Mouse (Mus musculus) ovary, postnatal 10 days (tissue): ENCODE measurements at regions not wholly inside any gene's neighbourhood (a gene's known extent, or its start where the extent isn't known, plus 50 kb on each side); places are given as distances from the start of the nearest gene placed in this dataset.

Experiments used
- DNase-seq: peaks from one replicate; pipeline ENCODE4 v3.0.0; 2022; ENCODE audit warnings: low spot score

DNA sequence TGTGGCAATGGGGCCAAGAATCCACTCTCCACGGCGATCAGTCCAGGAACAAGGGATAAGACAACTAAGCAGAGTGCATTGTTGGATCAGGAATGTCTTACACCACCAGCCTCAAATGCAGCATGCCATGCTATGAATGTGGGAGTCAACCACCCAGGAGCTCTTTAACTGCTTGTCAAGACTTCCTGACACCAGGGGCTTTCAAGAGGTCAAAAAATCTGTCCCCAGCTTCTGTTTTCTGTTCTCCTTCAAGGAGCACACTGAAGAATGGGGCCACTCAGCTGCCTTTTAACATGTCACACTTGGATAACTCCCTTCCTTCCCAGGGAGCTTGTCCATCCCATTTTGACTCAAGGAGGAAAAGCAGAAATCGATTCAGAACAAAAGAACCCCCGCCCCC, 642.8 kb downstream of the Nedd1 start:
- DNase-seq, result no peak

DNA sequence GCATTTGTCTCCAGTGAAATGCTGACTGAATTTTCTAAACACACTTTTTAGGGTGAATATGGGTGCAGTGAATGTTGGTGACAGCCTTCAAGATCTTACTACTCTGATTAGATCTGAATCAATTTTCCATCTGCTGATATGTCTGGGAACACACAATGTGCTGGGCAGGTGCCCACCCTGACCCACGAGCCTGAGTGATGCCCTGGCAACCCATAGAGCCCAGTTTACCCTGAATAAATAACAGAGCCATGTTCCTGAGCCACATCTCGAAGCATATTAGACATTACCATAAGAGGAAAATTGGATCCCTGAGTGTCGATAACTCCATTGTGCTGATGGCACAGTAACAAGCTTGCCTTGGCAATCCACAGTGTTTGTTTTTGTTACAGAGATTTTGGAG, 644.9 kb downstream of the Nedd1 start:
- no peak for DNase-seq

DNA sequence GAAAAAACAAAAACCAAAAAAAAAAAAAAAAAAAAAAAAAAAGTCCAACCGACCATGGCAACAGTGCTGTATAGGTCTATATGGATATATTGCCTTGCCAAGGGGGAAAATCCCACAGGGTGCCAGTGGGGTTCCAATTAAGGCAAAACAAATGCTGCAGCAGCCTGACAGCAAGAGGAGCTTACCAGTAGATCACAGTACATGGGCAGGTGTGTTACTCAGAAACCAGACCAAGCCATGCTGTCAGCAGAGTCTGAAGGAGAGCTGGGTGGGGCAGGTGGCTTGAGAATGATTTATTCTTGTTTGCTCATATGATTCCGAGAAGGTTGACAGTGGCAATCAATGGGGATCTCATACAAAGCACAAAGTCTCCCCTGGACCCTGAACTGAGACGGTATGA, 645.5 kb downstream of the Nedd1 start:
- DNase-seq, result no peak

DNA sequence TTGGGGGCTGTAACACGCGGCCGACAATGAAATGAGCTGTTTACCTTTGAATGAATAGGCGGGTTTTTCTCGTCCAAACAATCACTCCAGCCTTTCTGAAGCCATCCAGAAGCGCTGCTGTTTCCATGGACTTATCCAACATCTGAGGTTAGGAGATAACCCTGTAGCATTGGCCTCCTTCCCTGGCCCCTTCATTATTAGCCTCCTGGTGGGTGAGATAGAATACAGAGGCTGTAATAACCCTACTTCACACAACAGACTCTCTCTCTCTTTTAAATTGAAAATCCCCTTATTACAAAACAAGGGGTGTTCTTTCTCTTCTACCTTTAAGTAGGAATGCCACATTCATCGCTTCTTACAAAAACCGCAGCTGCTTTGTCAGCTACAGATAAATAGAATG, 646.8 kb downstream of the Nedd1 start:
- no peak for DNase-seq

DNA sequence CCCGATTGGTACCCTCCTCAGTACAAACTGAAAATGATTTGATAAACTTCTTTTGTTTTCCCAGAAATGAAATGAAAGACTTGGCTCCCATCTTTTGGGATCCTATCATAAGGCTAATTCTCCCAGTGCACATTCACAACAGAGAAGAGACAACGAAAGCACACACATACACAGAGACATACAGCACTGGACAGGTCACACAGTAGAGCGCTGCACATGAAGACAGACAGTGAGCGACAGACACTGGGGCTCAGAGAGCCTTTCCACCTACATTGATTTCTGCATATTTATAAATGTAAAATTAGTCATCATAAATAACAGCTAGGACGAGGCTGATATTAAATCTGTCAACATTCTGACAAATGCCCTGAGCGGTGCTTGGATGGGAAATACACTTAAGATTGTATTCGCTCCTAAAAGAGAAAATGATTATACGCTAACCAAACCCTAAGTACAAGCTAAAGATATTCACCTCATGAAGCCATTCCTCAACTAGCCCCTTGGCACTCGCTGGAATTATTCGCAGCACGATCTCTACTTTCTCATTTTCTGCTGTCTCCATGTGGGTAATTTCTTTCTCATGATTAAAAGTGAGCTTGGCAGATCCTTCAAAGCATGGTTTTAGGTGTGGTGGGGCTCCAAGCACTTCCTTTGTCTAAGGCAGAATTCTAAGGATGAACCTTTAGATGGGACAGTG, 647.4 kb downstream of the Nedd1 start:
- DNase-seq, result no peak

DNA sequence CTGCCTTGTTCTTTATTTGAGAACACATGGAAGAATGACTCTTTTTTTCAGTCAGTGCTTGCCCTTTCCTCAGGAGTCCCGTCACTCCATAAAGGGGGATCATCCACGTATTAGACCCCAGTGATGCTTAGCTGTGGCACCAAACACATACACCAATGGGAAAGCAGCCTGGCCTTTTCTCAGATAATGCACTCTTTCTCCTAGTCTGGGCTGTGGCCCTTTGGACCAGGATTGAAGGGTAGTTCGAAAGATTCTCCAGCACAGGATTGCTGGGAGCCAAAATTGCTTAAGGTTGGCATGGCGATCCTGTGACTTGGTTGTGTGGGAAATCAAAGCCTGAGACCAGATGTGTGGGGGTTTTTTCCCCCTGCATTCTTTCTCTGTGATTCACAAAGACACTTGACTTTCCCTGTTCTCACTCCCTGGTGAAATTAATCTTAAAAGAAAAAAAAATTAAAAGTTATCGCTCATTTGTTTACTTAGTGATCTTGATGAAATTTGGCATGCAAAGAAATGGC, 648.3 kb downstream of the Nedd1 start:
- DNase-seq, result no peak

DNA sequence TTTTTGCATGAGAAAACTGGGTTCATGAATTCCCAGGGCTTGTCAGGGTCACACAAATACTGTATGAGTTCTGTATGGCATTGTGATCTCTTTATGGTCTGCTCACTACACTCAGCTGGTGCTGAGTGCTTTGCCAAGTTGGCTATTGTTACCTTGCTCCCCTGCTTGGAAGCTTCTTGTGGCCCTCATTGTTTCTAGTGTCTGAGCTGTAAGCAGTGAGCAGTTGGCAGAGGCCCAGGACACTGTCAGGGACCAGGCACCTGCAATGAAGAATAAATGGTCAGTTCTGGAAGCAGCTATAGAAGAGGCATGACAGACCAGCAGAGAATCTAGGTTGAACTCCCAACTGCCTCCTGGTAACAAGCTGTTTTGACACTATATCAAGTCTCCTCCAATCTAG, 677.4 kb downstream of the Nedd1 start:
- no peak for DNase-seq

DNA sequence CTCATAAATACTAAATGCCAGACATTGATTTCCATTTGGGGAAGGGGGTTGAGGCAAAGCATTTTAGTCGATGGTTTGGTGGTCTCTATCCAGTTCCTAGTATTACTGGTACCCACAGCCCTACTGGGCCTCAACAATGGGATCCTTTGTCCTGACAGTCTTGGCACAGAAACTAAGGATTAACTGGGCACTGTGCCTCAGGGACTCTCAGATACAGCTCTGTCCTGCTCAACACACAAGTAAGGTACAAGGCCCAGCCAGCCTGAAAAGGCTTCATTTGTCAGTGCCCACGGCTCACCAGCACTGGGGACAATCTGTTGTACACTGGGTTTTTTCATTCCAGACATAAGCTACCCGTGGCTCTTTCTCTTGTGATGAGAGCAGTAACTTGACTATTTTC, 686.0 kb downstream of the Nedd1 start:
- no peak for DNase-seq

DNA sequence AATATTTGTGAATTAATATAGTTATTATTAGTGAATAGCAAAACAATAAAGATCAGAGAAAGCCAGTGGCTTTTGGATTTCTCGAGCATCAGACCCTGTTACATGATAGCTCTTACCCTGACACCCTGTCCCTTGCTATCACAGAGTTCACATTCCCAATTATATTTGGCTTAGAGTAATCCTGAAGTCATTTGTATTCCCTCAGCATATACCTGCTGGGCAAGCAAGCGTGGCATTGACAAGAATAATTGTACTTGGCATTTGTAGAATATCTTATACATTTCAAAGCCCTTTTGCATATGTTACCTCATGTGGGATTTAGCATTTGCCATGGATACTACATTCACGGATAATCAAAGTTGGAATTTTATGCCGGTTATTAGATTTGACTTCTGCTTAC, 692.0 kb downstream of the Nedd1 start:
- DNase-seq, result no peak

DNA sequence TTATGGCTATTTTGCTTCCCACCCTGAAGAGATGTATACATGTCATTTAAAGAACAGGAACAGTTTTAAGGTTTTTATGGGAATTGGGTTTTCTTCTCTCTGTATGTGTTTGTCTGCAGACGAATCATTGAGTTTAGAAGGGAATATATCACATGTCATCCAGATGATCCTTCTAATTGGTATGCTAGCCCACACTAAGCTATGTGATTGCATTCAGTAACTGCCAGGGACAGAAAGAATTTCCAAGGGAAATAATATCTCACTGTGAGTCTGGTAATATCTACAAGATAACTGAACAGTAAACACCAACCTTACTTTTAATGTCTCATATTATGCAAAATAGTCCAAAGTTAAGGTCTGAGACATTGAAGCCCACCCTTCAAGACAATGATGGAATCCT, 698.0 kb downstream of the Nedd1 start:
- no peak for DNase-seq

DNA sequence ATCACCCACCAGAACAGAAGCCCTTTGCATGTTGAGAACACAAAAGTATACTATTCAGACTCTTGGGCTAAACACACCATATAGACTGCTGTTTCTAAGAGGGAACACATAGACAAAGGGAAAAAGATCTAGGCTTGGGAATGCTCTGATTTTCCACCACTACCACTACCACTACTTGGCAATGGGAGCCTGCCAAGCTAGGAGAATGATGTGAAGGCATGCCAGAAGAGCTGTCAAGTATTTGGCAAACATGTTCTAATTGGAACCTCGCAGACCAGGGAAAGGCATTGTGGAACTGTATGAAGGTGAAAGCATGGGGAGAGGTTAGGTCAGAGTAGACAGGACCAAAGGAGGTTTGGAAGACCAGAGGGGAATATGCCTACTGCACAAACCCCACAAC, 701.2 kb downstream of the Nedd1 start:
- DNase-seq, result no peak

DNA sequence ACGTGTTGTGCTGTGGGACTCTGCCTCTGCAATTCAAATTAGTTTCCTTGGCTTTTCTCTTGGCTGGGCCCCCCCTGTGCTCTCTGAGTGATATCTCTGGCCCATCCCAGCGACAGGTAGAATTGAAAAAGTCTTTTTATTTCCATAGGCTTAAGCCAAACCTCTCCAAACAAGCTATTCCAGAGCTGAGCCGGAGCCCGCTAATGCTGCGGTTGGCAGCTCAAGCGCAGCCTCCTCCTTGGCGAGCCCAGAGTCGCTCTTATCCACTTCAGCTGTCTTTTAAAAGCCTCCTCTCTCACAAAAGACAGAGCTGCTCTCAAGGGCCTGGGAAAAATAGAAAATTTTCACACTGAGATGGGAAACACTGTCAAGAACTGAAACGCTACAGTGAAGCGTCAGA, 712.7 kb downstream of the Nedd1 start:
- no peak for DNase-seq

DNA sequence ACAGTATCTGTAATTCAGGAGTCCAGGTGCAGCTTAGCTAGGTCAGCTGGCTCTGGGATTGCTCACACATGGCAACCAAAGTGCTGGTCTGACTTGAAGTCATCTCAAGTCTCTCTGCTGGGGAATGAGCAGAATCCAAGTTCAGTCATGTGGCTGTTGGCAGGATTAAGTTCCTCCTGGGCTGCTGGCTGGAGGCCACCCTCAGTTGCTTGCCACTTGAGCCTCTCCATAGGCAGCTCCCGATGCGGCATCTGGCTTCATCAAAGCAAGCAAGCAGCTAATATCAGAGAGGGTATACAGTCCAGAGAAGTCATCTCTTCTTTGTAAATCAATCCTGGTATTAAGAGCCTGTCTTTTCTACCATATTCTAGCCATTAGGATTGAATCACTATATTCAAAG, 714.3 kb downstream of the Nedd1 start:
- no peak for DNase-seq

DNA sequence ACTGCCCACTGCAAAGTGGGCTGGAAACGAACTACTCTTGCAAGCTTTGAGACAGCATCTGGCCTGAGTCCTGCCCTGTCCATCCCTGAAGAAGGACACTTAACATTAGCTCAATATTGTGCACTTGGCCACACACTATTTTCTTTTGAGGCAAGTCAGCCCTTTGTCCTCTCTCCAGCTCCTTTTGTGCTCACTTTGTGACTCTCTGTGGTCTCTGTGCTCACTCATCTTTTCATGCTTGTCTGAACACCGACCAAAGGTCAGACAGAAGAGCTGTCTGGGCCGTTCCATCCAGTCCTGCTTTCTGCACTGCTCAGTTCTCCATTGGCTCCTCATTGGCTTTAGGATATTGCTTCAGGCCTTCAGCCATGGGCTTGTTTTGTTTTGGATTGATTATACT, 715.8 kb downstream of the Nedd1 start:
- no peak for DNase-seq

DNA sequence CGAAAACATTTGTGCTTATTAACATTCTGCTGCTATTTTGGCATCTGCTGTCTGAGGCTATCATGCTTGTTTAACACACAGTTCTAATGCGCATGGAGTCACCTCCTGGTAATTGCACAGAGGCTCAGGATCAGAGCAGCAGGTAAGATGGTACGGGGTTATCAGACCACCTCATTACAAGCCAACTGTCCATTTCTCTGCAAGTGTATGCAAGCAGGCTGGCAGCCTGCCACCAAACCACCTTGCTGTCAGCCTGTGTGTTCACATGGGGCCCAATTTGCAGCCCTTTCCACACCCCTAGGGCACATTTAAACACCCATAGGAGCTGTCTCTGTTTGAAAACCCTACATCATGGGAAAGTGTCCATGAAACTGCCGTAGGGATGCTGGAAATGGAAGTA, 731.2 kb downstream of the Nedd1 start:
- no peak for DNase-seq

DNA sequence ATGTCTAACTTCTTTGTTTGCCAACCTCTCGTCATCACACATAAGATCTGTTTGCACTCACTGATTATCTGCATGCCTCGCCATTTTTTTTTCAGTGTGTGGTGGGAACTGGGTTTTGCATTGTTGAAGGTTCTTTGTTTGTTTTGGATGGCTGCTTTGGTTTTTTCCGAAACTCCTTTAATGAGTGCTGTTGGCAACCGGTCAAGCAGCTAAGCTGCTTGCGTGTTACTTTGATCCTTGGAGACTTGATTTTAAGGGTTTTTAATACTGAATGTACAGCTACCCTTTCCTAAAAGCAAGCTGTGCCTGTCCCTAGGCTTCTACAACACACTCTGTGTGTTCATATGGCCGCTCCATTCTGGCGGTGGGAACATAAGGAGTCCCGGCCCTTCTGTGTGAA, 733.9 kb downstream of the Nedd1 start:
- no peak for DNase-seq

DNA sequence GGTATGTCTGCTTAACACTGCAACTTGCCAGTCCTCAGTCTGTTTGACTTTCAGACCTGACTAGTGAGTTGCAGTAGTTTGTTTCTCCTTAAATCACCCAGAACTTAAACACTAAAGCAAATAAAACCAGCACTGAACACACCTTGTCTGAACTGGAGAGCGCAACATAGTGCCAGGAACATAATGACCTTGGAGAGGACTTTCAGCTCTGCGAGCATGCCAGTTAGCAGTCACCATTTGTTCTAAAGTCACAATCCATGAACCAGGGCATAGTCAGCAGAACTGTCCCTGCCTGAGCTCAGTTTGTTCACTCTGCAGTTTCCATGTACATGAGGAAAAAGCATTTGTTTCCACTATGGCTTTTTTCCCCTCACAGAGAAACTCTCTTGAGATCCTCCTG, 742.4 kb downstream of the Nedd1 start:
- DNase-seq, result no peak

DNA sequence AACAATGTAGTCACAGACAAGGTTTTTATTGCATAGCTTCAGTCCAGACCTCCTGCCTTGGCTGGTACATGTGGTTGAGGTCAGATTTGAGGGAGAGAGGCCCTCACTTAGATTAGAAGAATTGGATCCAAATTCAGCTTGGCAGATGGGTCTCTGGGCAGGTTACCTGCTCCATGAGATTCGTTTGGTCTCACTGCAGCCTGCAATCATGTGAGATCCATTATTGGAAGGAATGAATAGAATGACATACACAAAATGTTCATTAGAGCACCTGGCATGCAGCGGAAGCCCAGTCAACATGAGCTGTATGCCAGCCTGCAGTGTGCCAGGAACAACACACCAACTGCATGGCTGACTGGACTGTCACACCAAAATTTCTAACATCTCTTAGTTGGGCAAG, 750.3 kb downstream of the Nedd1 start:
- DNase-seq, result no peak

DNA sequence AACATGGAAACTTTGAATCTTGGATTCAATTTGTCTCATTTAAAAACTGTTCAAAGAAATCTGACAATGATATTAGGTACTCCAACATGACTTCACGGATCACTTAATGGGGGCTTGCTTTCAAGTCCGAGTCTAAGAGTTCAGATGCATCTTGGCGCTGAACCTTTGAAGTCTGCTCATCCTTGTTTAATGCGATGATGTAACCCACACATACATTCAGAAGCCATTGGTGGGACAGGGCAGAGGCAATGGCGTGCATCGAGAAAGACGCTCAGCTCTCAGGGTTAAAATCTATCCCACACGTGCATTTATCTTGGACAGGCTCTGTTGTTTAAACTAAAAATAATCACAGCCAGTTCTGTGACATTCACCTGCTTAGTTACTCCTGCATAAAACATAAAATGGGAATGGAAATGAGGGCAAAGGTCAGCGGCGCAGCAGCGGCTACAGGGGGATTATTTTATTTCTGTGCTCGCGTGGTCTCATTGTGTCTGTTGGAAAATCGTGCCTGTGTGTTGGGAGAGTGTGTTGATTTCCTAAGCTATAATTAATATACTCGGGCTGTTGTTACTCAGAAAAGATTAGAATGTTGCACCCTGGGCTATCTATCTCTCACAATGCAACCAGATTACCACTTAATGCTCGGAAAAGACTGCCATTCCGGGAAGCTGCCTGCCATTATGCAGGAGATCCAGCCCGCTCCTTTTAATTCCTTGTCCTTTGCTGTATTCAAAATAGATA, 754.5 kb downstream of the Nedd1 start:
- DNase-seq, result no peak

DNA sequence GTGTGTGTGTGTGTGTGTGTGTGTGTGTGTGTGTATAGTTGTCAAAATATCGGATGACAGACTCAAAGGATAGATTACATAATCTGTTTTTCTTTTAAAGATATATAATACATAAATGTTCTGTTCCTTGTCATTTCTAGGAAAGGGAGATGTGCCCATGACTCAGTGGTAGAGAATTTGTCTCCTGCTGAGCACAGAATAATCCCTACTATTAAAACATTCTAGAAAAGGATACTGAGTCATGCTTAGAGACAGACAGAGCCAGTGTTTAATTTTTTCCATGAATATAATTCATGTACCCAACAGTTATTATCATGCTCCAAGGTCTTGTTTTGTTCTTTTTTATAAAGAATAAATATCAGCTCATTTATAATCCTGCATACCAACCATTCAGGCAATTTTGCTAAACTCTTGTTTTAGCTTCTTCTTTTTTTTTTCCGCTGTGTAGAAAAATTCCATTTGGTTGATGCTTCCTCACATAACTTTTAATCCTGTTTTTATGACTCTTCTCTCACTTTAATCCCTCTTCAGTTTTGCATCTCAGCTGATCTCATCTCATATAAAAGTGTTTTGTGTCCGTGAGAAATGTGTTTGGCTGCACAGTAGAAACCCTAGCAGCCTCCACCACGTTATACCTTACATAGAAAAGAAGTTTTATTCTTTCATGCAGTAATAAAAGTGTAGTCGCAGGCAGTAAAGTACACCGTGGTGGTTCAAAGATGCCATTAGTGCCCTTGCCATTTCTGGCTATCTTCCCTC, 762.3 kb downstream of the Nedd1 start:
- DNase-seq, result no peak

DNA sequence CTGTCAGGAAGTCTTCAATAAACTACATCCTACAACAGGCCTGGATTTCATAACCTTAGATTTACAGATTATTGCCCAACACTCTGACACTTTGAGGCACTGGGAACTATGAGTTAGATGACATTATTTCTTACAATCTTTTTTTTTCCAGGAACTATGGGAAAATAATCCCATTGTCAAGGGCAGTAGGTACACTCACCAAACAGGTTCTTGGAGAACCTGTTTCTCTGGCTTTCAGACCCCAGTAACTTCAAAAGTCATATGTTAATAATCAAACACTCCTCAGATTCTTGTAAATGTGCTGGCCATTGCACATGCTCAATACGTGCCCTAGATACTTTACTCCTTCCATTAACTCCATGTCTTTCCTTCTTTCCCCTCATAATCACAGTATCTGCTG, 769.1 kb downstream of the Nedd1 start:
- no peak for DNase-seq

DNA sequence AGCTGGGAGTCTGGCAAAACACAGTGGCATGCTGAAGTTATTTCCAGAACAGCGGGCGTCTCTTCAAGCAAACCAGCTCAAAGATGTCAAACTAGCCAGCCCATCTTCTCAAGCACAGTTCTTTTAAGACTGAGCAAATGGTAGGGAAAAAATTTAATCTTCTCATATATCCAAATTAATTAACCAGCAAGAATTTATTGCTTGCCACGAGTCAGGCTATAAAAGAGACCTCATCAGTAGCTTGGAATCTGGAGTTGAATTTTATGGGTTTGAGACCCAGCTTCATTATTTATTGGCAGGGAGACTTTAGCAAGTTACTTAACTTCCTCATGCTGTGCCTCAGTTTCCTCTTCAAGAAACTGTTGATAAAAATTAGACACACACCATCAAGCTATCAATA, 742.5 kb upstream of the Tmpo start:
- DNase-seq, result no peak

DNA sequence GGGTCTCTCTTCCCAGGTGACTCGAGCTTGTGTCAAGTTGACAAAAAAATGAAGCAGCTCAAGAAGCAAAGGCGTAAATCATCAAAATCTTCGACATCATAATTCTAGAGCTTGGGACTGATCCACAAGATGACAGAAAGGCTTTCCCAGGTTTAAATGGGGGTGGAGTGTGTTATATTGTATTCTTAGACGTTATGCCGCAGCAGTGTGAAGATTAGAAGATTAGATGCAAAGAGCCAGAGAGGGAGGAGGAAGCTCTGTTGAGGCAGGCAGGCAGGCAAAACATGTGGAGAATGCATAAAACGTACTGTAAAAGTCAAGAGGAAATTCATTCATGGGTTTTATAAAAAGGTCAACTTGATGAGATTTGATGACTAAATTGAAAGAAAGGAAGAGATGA, 708.7 kb upstream of the Tmpo start:
- DNase-seq, result no peak
